Mouse (Mus musculus) brain, embryonic 14.5 days (tissue): ENCODE data around the gene Eif1b.

Source experiments
- CTCF ChIP-seq: fragments of 200-500 bp; IDR thresholded peaks from 2 replicates; pipeline ENCODE4 v1.5.1; 2012; ENCODE audit warnings: inconsistent platforms, mild to moderate bottlenecking, moderate library complexity, borderline replicate concordance; ENCODE audit not compliant: insufficient read depth, insufficient read length; ENCODE audit errors: extremely low read depth
- POLR2A ChIP-seq: fragments of 200-500 bp; IDR thresholded peaks from 2 replicates; pipeline ENCODE4 v1.6.1; 2012; ENCODE audit warnings: mild to moderate bottlenecking, inconsistent platforms, borderline replicate concordance; ENCODE audit not compliant: poor library complexity, insufficient read depth, insufficient read length, severe bottlenecking; ENCODE audit errors: extremely low read depth

- TF ChIP-seq CTCF (no peak), POLR2A (no peak)
These were observed 8.9 kb upstream of the Eif1b start for GRCm38 (mm10) chr9:120483101-120483500.
